Mouse (Mus musculus) T-helper 1 cell (primary cell): ENCODE data around the gene Cbl.

Experiments
- in situ Hi-C: fragments of 300-600 bp; cut with MboI, MseI; formaldehyde crosslinking; loops from one replicate; pipeline ENCODE4 v1.15.1; 2025; ENCODE audit warnings: high pct_unique_total_duplicates

The Cbl gene

DNA sequence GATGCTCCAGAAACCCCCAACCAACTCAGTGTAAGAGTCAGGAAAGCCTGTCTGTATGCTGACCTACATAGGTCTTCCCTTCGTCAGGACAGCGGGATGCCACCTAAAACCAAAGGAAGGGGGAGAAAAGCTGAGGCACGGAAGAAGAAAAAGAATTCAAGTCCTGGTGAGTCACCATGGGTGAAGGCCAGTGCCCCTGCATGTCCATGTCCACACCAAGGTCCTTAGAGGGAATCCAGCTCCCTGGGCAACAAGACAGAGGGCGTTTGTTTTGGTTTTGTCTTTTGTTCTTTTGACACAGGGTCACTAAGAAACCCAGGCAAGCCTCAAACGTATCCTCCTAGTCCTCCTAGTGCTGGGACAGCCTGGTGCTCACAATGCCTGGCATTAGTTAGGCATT, 7.1 kb upstream of the Cbl start:
- in situ Hi-C loops, result loop anchor here (5.0 kb wide), 1 partner anchor 59 kb away; no protein-coding TSS in a partner anchor

DNA sequence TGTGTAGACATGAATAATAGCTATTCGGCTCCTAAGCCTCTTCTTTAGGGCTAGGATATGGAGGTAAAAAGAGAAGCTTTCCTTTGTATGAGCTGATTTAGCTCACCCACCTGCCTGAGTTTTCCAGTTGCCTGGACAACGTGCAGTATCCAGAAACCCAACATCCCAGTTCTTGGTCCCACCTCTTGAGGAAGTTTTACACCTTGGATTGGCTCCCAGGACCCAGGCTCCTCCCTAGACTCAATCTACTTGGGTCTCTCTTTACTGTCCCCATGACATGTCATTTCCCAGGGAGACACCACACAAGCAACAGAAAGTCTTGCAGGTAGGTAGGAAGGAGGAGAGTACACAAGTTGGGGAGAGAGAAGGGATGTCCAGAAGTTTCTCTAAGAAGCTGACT, 6.5 kb upstream of the Cbl start, which contains the start of gene Ccdc153:
Gene Ccdc153 (plus strand): TSS at position 278 of the 400 bp plus-strand sequence.
- in situ Hi-C loops, result loop anchor here (5.0 kb wide), 1 partner anchor 58 kb away; no protein-coding TSS in a partner anchor

GRCm38 (mm10) chr9:44239447-44239846, 5.6 kb upstream of the Cbl start:
- in situ Hi-C loops, result loop anchor here (5.0 kb wide), 1 partner anchor 283 kb away; no protein-coding TSS in a partner anchor

DNA sequence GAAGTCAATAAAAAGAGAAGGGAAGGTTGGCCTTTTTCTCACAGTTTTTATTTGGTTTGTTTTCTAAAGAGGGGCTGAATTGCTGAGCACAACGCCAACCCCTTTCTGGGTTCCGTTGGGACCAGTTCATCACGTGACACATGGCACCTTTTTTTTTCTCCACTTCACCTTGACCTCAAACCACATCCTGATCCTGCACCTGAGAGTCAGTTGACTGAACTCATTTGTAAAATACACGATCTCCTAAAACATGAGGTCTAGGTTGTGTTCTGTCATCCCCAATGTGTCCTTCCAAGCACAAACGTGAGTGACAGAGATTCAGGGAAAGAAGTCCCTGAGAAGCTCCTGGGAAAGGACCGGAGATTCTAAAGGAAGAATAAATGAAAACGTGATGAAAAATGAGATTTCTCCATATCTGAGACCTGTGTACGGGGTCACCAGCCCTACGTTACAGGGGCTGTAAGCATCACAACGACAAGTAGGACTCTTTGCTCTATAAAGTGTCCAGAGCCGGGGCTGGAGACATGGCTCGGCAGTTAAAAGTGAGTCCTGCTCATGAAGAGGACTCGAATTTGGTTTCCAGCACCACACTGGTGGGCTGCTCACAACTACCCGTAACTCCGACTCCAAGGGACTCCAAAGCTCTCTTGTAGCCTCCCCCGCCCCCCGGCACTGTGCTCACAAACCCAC, 4.8 kb upstream of the Cbl start:
- in situ Hi-C loops, result loop anchor here (5.0 kb wide), 1 partner anchor 284 kb away; no protein-coding TSS in a partner anchor

- in situ Hi-C loops, result loop anchor here (5.0 kb wide), 1 partner anchor 285 kb away; no protein-coding TSS in a partner anchor
Observed at GRCm38 (mm10) chr9:44237128-44237527, 3.3 kb upstream of the Cbl start.

- in situ Hi-C loops, result loop anchor here (5.0 kb wide), 1 partner anchor 286 kb away; no protein-coding TSS in a partner anchor
Observed at GRCm38 (mm10) chr9:44236601-44237000, 2.8 kb upstream of the Cbl start.

DNA sequence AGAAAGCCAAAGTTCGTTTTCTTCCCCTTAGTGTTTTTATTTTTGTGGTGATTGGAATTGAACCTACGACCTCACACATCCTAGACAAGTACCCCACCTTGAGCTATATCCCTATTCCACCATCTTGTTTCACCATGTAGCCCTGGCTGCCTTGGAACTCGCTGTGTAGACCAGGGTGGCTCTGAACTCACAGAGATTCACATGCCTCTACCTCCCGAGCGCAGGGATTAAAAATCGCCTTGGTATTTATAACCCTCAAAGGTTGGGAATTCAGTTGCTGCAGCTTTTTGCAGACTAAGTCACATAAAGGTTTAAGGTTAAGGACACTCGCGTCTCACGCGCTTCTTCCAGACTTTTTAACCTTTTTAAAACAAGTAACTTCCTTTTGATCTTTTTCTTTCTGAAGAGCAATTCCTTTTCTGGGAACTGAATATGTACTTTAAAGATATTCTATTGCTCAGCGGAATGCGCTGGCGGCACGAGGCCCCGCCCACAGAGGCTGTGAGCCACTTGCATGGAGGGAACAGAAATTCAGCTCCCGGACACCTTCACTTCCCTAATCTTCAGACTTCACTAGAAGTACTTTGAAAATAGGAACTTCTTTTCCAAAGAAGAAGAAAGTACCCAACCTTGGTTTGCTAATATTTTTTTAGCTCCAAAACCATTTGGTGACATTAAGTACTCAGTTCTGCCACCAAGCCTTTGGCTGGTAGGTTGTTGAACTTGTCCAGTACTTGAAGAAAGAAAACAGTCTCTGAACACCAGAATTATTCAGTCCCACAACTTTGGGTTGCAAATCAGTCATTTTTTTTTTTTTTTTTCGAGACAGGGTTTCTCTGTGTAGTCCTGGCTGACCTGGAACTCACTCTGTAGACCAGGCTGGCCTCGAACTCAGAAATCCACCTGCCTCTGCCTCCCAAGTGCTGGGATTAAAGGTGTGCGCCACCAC, 904 bp upstream of the Cbl start:
- in situ Hi-C loops, result loop anchor here (5.0 kb wide), 1 partner anchor 288 kb away; no protein-coding TSS in a partner anchor

- in situ Hi-C loops, result no loop called here
Observed at GRCm38 (mm10) chr9:44233021-44233801, 638 bp downstream of the Cbl start.

DNA sequence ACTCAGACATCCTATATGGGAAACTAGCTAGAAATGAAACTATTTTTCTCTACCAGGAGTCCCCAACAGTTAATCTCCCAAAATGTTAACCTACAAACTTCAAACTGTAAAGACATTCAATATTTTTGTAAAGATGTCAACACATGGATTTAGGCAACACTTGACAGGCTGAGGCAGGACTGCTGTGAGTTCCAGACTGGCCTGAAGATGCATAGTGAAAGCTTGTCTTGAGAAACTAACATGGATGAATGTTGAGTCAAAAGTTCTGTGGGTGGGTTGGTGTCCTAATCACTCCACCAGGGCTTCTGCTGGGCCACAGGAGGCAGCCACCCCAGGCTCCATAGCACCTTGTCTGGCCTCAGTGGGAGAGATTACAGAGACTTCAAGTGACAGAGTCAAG, 2.2 kb downstream of the Cbl start:
- in situ Hi-C loops, result no loop called here

- in situ Hi-C loops, result no loop called here
Observed at GRCm38 (mm10) chr9:44225993-44226392, 7.9 kb downstream of the Cbl start.

DNA sequence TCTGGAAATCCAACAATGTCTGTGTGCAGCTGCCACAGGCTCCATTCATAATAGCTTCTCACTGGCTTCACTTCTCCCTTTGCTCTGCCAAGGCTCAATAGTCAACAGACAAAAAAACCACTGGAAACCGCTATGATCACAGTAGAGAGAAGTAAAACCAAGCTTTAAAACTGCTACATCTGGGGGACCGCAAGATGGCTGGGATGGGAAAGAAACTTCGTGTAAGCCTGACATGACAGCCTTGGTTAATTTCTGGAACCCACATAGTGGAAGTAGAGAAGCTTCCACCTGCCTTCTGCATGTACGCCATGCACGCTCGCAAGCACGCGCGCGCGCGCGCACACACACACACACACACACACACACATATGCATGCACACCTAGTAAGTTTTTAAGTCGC, 20.3 kb downstream of the Cbl start:
- in situ Hi-C loops, result no loop called here

- in situ Hi-C loops, result no loop called here
Observed at GRCm38 (mm10) chr9:44212406-44212805, 21.4 kb downstream of the Cbl start.

- in situ Hi-C loops, result no loop called here
Observed at GRCm38 (mm10) chr9:44209416-44209815, 24.4 kb downstream of the Cbl start.

- in situ Hi-C loops, result no loop called here
Observed at GRCm38 (mm10) chr9:44207840-44208239, 26.0 kb downstream of the Cbl start.

GRCm38 (mm10) chr9:44200458-44200857, 33.4 kb downstream of the Cbl start:
- in situ Hi-C loops, result no loop called here

DNA sequence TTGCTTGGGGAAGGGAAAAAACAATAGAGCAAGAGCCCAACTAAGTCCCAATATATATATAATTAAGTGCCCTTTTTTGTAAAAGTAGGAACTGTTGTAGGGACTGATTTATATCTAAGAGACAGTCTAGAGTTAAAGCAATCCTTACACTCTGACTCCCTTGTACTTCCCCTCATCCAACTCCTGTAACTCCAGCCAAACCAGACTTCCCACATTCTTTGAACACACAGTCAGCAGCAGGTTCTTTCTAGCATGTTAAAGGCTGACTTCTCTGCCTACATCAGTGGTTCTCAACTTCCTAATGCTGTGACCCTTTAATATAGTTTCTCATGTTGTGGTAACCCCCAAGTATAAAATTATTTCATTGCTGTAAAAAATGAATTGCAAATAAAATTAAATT, 34.3 kb downstream of the Cbl start:
- in situ Hi-C loops, result no loop called here

GRCm38 (mm10) chr9:44199166-44199565, 34.7 kb downstream of the Cbl start:
- in situ Hi-C loops, result no loop called here

DNA sequence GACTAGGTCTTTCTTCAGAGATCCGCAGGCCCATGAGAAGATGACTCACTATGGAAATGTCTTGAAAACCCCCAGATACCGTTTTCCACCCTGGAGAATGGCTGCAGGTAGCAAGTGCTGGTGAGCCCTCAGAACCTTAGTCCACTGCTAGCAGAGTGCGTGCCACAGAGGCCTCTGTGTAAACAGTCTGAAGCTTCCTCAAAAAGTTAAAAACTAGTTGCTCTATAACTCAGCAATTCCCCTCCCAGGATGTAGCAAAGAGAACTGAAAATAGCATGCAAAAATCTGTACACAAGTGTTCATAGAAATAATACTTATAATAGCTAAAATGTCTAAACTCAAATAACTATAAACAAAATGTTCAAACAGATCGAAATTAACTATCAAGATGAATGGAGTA, 37.5 kb downstream of the Cbl start:
- in situ Hi-C loops, result no loop called here

- in situ Hi-C loops, result no loop called here
Observed at GRCm38 (mm10) chr9:44194000-44194399, 39.8 kb downstream of the Cbl start.

DNA sequence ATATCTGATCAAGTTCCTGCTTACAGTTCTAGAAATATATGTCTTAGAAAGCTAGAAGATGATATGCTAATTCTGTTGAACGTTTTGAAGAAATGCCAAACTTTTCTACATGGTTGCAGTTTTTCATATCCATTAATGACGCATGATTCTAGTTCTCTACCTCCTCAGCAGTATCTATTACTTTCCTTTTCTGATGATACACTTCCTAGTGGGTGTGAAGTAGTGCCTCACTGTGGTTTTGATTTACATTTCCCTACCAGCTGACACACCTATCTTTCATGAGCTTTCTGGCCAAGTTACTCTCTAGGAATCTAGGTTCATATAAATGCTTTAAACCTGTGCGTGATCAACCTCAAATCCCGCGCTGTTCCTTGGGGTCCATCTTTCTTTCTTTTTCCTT, 41.1 kb downstream of the Cbl start:
- in situ Hi-C loops, result no loop called here

GRCm38 (mm10) chr9:44192312-44192711, 41.5 kb downstream of the Cbl start:
- in situ Hi-C loops, result no loop called here
